Mouse (Mus musculus) mesoderm, embryonic 11.5 days (tissue): Measurements from ENCODE around the gene Tnk1.
A peak's percentile ranks its signal among the peaks of the same experiment; 100 is the strongest.

Source experiments
- DNase-seq: peaks from one replicate; pipeline ENCODE4 v3.0.0-alpha.2; 2012; ENCODE audit warnings: low read depth, low spot score

The Tnk1 gene

GRCm38 (mm10) chr11:69858113-69858998, at the start of gene Tnk1:
Gene Tnk1, minus strand, starts transcription at chr11:69858730.
- DNase-seq: no peak

GRCm38 (mm10) chr11:69904311-69904710, 45.8 kb upstream of the Tnk1 start:
- no peak for DNase-seq

GRCm38 (mm10) chr11:69902972-69903371, 44.4 kb upstream of the Tnk1 start:
- DNase-seq: no peak

- DNase-seq: no peak
Observed at GRCm38 (mm10) chr11:69901993-69902392, 43.5 kb upstream of the Tnk1 start.

GRCm38 (mm10) chr11:69901406-69901846, 42.9 kb upstream of the Tnk1 start:
- peak; percentile 99 for DNase-seq

- DNase-seq: peak; percentile 97
Observed at GRCm38 (mm10) chr11:69900471-69901405, 42.2 kb upstream of the Tnk1 start, which contains the start of the genes 2810408A11Rik and Neurl4. Gene 2810408A11Rik, minus strand, starts transcription at chr11:69900987. Gene Neurl4, plus strand, starts transcription at chr11:69901072.

GRCm38 (mm10) chr11:69899870-69900269, 41.3 kb upstream of the Tnk1 start:
- DNase-seq: no peak

- no peak for DNase-seq
Observed at GRCm38 (mm10) chr11:69895291-69895690, 36.8 kb upstream of the Tnk1 start, which contains the start of gene Acap1. Gene Acap1, minus strand, starts transcription at chr11:69895539.

GRCm38 (mm10) chr11:69894671-69895070, 36.1 kb upstream of the Tnk1 start:
- no peak for DNase-seq

GRCm38 (mm10) chr11:69891482-69891881, 33.0 kb upstream of the Tnk1 start:
- no peak for DNase-seq

- no peak for DNase-seq
Observed at GRCm38 (mm10) chr11:69886907-69887635, 28.5 kb upstream of the Tnk1 start.

- DNase-seq: no peak
Observed at GRCm38 (mm10) chr11:69884663-69885062, 26.1 kb upstream of the Tnk1 start.

- no peak for DNase-seq
Observed at GRCm38 (mm10) chr11:69884240-69884639, 25.7 kb upstream of the Tnk1 start.

GRCm38 (mm10) chr11:69883527-69884151, 25.1 kb upstream of the Tnk1 start:
- DNase-seq: no peak

GRCm38 (mm10) chr11:69883066-69883465, 24.5 kb upstream of the Tnk1 start:
- no peak for DNase-seq

- no peak for DNase-seq
Observed at GRCm38 (mm10) chr11:69881787-69882670, 23.5 kb upstream of the Tnk1 start.

GRCm38 (mm10) chr11:69880853-69881603, 22.5 kb upstream of the Tnk1 start, which contains the start of gene Kctd11:
Gene Kctd11, minus strand, starts transcription at chr11:69881406.
- DNase-seq: peak; percentile 77

- DNase-seq: peak; percentile 80
Observed at GRCm38 (mm10) chr11:69880506-69880852, 21.9 kb upstream of the Tnk1 start.

GRCm38 (mm10) chr11:69879711-69880110, 21.2 kb upstream of the Tnk1 start:
- DNase-seq: no peak
